Mouse (Mus musculus) heart, postnatal 0 days (tissue): ENCODE measurements around the gene Tm4sf20. TPM values are rescaled to one million over a fixed set of nuclear protein-coding genes. Genes with fewer than 3 reads are reported as not detected.
A peak's percentile ranks its signal among the peaks of the same experiment; 100 is the strongest.

Experiments
- ATAC-seq: fragments of 200-750 bp; cut with Nextera tagmentation; 2 replicates; pipeline ENCODE4 v1.8.0; 2017; ENCODE audit warnings: low read depth, moderate number of reproducible peaks, moderate library complexity; ENCODE audit not compliant: insufficient read depth
- DNase-seq: peaks from one replicate; pipeline ENCODE4 v3.0.0-alpha.2; 2016; ENCODE audit warnings: low spot score
- H3K27ac ChIP-seq: fragments of 300-500 bp; sonication (generic); 2 replicates; pipeline ENCODE4 v1.5.1; 2014; ENCODE audit warnings: low read depth, mild to moderate bottlenecking
- H3K27me3 ChIP-seq: fragments of 300-500 bp; sonication (generic); 2 replicates; pipeline ENCODE4 v1.6.1; 2014; ENCODE audit warnings: low read length, mixed read lengths; ENCODE audit not compliant: control insufficient read depth, insufficient read depth
- H3K36me3 ChIP-seq: fragments of 300-500 bp; sonication (generic); replicated peaks from 2 replicates; pipeline ENCODE4 v1.6.1; 2014; ENCODE audit warnings: low read length, mixed read lengths; ENCODE audit not compliant: control insufficient read depth, insufficient read depth
- H3K4me1 ChIP-seq: fragments of 300-500 bp; sonication (generic); 2 replicates; pipeline ENCODE4 v1.6.1; 2014; ENCODE audit warnings: antibody characterized with exemption; ENCODE audit not compliant: control insufficient read depth, insufficient read depth
- H3K4me2 ChIP-seq: fragments of 300-500 bp; sonication (generic); 2 replicates; pipeline ENCODE4 v1.6.1; 2014; ENCODE audit warnings: low read depth, mild to moderate bottlenecking, low read length, moderate library complexity
- H3K4me3 ChIP-seq: fragments of 300-500 bp; sonication (generic); 2 replicates; pipeline ENCODE4 v1.5.1; 2014; ENCODE audit warnings: low read depth, low read length
- H3K9ac ChIP-seq: fragments of 300-500 bp; sonication (generic); replicated peaks from 2 replicates; pipeline ENCODE4 v1.6.1; 2014; ENCODE audit warnings: low read depth, low read length, mixed read lengths
- H3K9me3 ChIP-seq: fragments of 300-500 bp; sonication (generic); replicated peaks from 2 replicates; pipeline ENCODE4 v1.6.1; 2016; ENCODE audit warnings: low read length; ENCODE audit not compliant: control insufficient read depth
- CTCF ChIP-seq: IDR thresholded peaks from 2 replicates; pipeline ENCODE4 v1.5.1; 2016; ENCODE audit warnings: antibody characterized with exemption, control low read depth, low read depth
- EP300 ChIP-seq: IDR thresholded peaks from 2 replicates; pipeline ENCODE4 v1.6.1; 2016; ENCODE audit warnings: antibody characterized with exemption, low read depth
- WGBS: fragments of 180-500 bp; shearing (Covaris S2); extraction: QIAGEN DNeasy Blood & Tissue Kit; methylation state at CpG from one replicate; pipeline ENCODE4 v1.1.7; 2014; 5-methylcytosine and 5-hydroxymethylcytosine counted together
- polyA plus RNA-seq: library from polyadenylated mRNA; unstranded; fragments of >200 nt; fragmentation: Nextera tagmentation; extraction: Ambion mirVana; gene quantifications from 2 replicates; pipeline ENCODE4 v1.2.1, GENCODE M21; 2015
- total RNA-seq: library from RNA; depleted of rRNA; stranded (reverse); fragments of >200 nt; gene quantifications from 2 replicates; pipeline ENCODE4 v1.2.3, GENCODE M21; 2014; ENCODE audit warnings: low replicate concordance

Gene Tm4sf20
- total and polyA plus RNA-seq, 2 experiments from 2014 or later: not detected

GRCm38 (mm10) chr1:82797088-82797487 lies 28.8 kb upstream of the Tm4sf20 start:
- WGBS: 86% methylated on average over 4 of the region's 4 CpGs
- ATAC-seq: no peak
- DNase-seq: no peak

GRCm38 (mm10) chr1:82795702-82796443 lies 27.6 kb upstream of the Tm4sf20 start:
- H3K9me3 ChIP-seq: no peaks in the 10 kb centered on the region
- peak; percentile 51; the same call in 1 of the 2 replicates for ATAC-seq
- WGBS: 43% methylated on average over 18 of the region's 18 CpGs

More at GRCm38 (mm10) chr1:82797088-82797487, 28.8 kb upstream of the Tm4sf20 start:
- Histone ChIP-seq H3K4me1 (no peaks in the 10 kb centered on the region), H3K9ac (no peak overlapping the region), H3K36me3 (no peaks in the 10 kb centered on the region), H3K4me3 (no peak overlapping the region), H3K4me2 (no peak overlapping the region), H3K9me3 (no peaks in the 10 kb centered on the region), H3K27ac (no peak overlapping the region), H3K27me3 (no peaks in the 10 kb centered on the region)
- TF ChIP-seq EP300 (no peak), CTCF (no peak)

DNA sequence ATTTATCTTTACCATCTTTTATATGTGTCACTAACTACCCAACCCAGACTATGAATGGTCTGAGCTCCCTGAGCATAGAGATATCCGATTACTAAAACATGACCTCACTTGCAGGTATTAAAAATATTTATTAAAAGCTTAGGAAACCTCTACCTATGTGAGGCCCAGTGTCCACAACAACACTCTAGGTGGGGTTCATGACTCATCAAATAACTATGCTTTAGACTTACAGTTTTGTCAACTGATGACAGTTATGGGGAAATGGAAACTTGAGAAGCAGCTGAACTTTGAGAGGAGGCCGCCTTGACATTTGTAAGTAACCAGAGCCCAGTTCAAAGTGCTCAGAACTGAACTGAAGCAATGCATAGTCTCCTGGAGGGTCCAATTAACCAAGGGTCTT lies 26.9 kb upstream of the Tm4sf20 start:
- no peak for ATAC-seq
- H3K4me2 ChIP-seq: no peak overlapping the region
- WGBS: 82% methylated on average over 2 of the region's 2 CpGs
- H3K36me3 ChIP-seq: no peaks in the 10 kb centered on the region
- no peaks in the 10 kb centered on the region for H3K9me3 ChIP-seq
- no peaks in the 10 kb centered on the region for H3K4me1 ChIP-seq
- no peaks in the 10 kb centered on the region for H3K27me3 ChIP-seq
- H3K4me3 ChIP-seq: no peak overlapping the region
- no peak overlapping the region for H3K27ac ChIP-seq
- no peak for DNase-seq
- H3K9ac ChIP-seq: no peak overlapping the region
- TF ChIP-seq CTCF (no peak), EP300 (no peak)

More at GRCm38 (mm10) chr1:82795702-82796443, 27.6 kb upstream of the Tm4sf20 start:
- Histone ChIP-seq H3K27me3 (no peaks in the 10 kb centered on the region), H3K4me2 (no peak overlapping the region; the same call in 1 of the 2 replicates), H3K4me1 (no peaks in the 10 kb centered on the region), H3K4me3 (no peak overlapping the region), H3K27ac (no peak overlapping the region), H3K36me3 (no peaks in the 10 kb centered on the region), H3K9ac (no peak overlapping the region)
- TF ChIP-seq CTCF (no peak), EP300 (no peak)
- DNase-seq: no peak

DNA sequence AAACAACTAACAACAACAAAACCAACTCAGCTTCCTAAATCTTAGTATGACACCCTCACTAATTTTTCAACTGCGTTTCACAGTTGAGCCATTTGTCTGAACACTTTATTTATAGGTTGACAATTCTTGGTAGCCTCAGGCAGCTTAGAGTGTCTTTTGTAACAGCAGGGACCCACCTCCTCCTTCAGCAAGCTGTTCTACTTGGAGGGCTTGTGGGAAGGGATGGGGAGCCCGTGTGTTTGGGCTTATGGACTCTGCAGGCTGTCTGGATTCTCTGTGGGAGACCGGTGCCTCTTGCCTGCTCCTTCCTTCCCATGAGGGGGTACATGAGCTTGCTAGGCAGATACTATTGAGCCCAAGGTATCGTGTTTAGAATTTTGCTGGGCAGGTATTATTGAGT lies 25.7 kb upstream of the Tm4sf20 start:
- DNase-seq (no peak), ATAC-seq (no peak)
- Histone ChIP-seq H3K4me1 (no peaks in the 10 kb centered on the region), H3K27ac (no peak overlapping the region), H3K4me3 (no peak overlapping the region), H3K36me3 (no peaks in the 10 kb centered on the region), H3K27me3 (no peaks in the 10 kb centered on the region), H3K9ac (no peak overlapping the region), H3K9me3 (no peaks in the 10 kb centered on the region), H3K4me2 (no peak overlapping the region)
- TF ChIP-seq EP300 (no peak), CTCF (no peak)
- WGBS: 60% methylated on average over 4 of the region's 4 CpGs

GRCm38 (mm10) chr1:82793110-82793509 lies 24.8 kb upstream of the Tm4sf20 start:
- TF ChIP-seq CTCF (no peak), EP300 (no peak)
- WGBS: 87% methylated on average over 3 of the region's 3 CpGs
- H3K4me1 ChIP-seq: no peaks in the 10 kb centered on the region
- no peaks in the 10 kb centered on the region for H3K9me3 ChIP-seq
- no peak overlapping the region for H3K4me3 ChIP-seq
- DNase-seq (no peak), ATAC-seq (no peak)
- no peak overlapping the region for H3K27ac ChIP-seq
- no peaks in the 10 kb centered on the region for H3K27me3 ChIP-seq
- no peak overlapping the region for H3K4me2 ChIP-seq
- H3K9ac ChIP-seq: no peak overlapping the region
- no peaks in the 10 kb centered on the region for H3K36me3 ChIP-seq

DNA sequence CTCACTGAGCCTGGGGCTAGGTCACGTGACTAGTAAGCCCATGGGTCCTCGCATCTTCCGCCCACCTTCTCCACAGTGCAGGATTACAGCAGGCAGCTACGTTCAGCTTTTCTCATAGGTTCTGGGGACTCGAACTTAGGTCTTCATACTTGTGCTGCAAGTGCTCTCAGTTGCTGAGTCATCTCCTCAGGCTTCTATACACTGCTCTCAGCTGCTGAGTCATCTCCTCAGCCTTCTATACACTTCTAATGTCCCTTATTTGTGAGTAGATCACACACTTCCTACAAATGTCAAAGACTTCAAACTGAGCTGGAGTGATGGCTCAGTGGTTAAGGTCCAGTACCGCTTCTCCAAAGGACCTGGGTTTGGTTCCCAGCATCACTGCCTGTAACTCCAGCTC lies 24.0 kb upstream of the Tm4sf20 start:
- no peaks in the 10 kb centered on the region for H3K27me3 ChIP-seq
- TF ChIP-seq CTCF: no peak
- no peak for TF ChIP-seq EP300
- no peak overlapping the region for H3K4me2 ChIP-seq
- no peak overlapping the region for H3K27ac ChIP-seq
- no peak overlapping the region for H3K4me3 ChIP-seq
- no peaks in the 10 kb centered on the region for H3K36me3 ChIP-seq
- ATAC-seq: no peak
- H3K9ac ChIP-seq: no peak overlapping the region
- H3K9me3 ChIP-seq: no peaks in the 10 kb centered on the region
- H3K4me1 ChIP-seq: no peaks in the 10 kb centered on the region
- DNase-seq: no peak
- WGBS: 88% methylated on average over 6 of the region's 6 CpGs
